Comparison of ENCODE assay signal across 10 mouse cellular contexts in genomic region chrX:136895757-136896156, GRCm38 (mm10). TPM values are rescaled to one million over a fixed set of nuclear protein-coding genes. Genes with fewer than 3 reads are reported as not detected.
DNase-seq lines count a peak whose midpoint lies in the region; ATAC-seq and TF ChIP-seq lines count a peak whose summit lies in the region.
"Had no signal": no experiment of that assay in that cellular context is flagged by ENCODE, and none has a peak within 500 bp of the region (broad histone marks: within the 10 kb centered on the region; RNA-seq: fewer than 3 reads in every experiment).

No protein-coding gene starts in this region.

- DNase-seq in kidney, adult 9 months = peak; percentile 14
- DNase-seq in kidney, adult 18-20 months = no peak
- DNase-seq in CD4-positive helper T cell, adult 2 months (ENCODE audit: low read depth, low spot score) = peak; percentile 2
- peak; percentile 13 for DNase-seq in MN1 (ENCODE audit: low spot score)
- DNase-seq in hindbrain, postnatal 0 days (ENCODE audit: low spot score) = peak; percentile 21
- DNase-seq in right cerebral cortex, postnatal 14 days = peak; percentile 5
- no peak for DNase-seq in ovary, postnatal 14 days (ENCODE audit: low spot score)

- H3K27ac ChIP-seq in hindbrain, postnatal 0 days = no peak overlapping the region
- no peak overlapping the region for H3K27ac ChIP-seq in neural tube, embryonic 15.5 days (replicated peaks)
- H3K27ac ChIP-seq: embryonic facial prominence, embryonic 15.5 days had no signal

- H3K4me2 ChIP-seq in hindbrain, postnatal 0 days (ENCODE audit: low read depth, low read length) = no peak overlapping the region
- H3K4me2 ChIP-seq in neural tube, embryonic 15.5 days = no peak overlapping the region
- H3K4me2 ChIP-seq: embryonic facial prominence, embryonic 15.5 days had no signal

- H3K4me1 ChIP-seq in hindbrain, postnatal 0 days (ENCODE audit: insufficient read depth, low read length) = no peaks in the 10 kb centered on the region
- H3K4me1 ChIP-seq in neural tube, embryonic 15.5 days = no peaks in the 10 kb centered on the region
- H3K4me1 ChIP-seq: embryonic facial prominence, embryonic 15.5 days had no signal

- H3K27me3 ChIP-seq in hindbrain, postnatal 0 days (ENCODE audit: insufficient read depth, low read length) = no peaks in the 10 kb centered on the region
- no peaks in the 10 kb centered on the region for H3K27me3 ChIP-seq in neural tube, embryonic 15.5 days (replicated peaks)
- H3K27me3 ChIP-seq: embryonic facial prominence, embryonic 15.5 days had no signal

- H3K9me3 ChIP-seq in hindbrain, postnatal 0 days (ENCODE audit: low read length) = no peaks in the 10 kb centered on the region
- H3K9me3 ChIP-seq in neural tube, embryonic 15.5 days (replicated peaks) = no peaks in the 10 kb centered on the region
- H3K9me3 ChIP-seq: embryonic facial prominence, embryonic 15.5 days had no signal

- no peak overlapping the region for H3K4me3 ChIP-seq in hindbrain, postnatal 0 days (ENCODE audit: low read length)
- H3K4me3 ChIP-seq in neural tube, embryonic 15.5 days (replicated peaks) = no peak overlapping the region
- H3K4me3 ChIP-seq: embryonic facial prominence, embryonic 15.5 days had no signal

- WGBS in hindbrain, postnatal 0 days = 64% methylated on average over 2 of the region's 2 CpGs
- WGBS in neural tube, embryonic 15.5 days = 46% methylated on average over 2 of the region's 2 CpGs

- H3K36me3 ChIP-seq in hindbrain, postnatal 0 days (ENCODE audit: insufficient read depth, low read length) = no peaks in the 10 kb centered on the region
- no peaks in the 10 kb centered on the region for H3K36me3 ChIP-seq in neural tube, embryonic 15.5 days
- H3K36me3 ChIP-seq: embryonic facial prominence, embryonic 15.5 days had no signal

- ATAC-seq in hindbrain, postnatal 0 days = no peak
- no peak for ATAC-seq in neural tube, embryonic 15.5 days (ENCODE audit: low FRiP score)

- peak; percentile 48 for TF ChIP-seq CTCF in hindbrain, postnatal 0 days (IDR thresholded peaks at IDR 0.05; ENCODE audit: low read depth)

- H3K9ac ChIP-seq in hindbrain, postnatal 0 days (replicated peaks; ENCODE audit: low read length) = no peak overlapping the region
- no peak overlapping the region for H3K9ac ChIP-seq in neural tube, embryonic 15.5 days (replicated peaks)
- H3K9ac ChIP-seq: embryonic facial prominence, embryonic 15.5 days had no signal

RNA-seq across cellular contexts. Expression of gene Rab9b, which starts 27.2 kb away (rescaled TPM):
- 19.9 and 24.9 TPM in 2 replicates for total RNA-seq in hindbrain, postnatal 0 days (2014; rRNA removed)
- 13.3 and 17.3 TPM in 2 replicates for polyA plus RNA-seq in hindbrain, postnatal 0 days (2015; fragmentation: Nextera tagmentation; extraction: Ambion mirVana)
- 22.1 and 22.2 TPM in 2 replicates for polyA plus RNA-seq in neural tube, embryonic 15.5 days (2015; fragmentation: Nextera tagmentation; extraction: Ambion mirVana)

RNA-seq across cellular contexts. Expression of gene H2bfm, which starts 31.4 kb away (rescaled TPM):
- total RNA-seq in hindbrain, postnatal 0 days (2014; rRNA removed) = not detected in 2 replicates
- polyA plus RNA-seq in hindbrain, postnatal 0 days (2015; fragmentation: Nextera tagmentation; extraction: Ambion mirVana) = not detected in 2 replicates
- not detected in 2 replicates for polyA plus RNA-seq in neural tube, embryonic 15.5 days (2015; fragmentation: Nextera tagmentation; extraction: Ambion mirVana)
- polyA plus RNA-seq: embryonic facial prominence, embryonic 15.5 days; limb, embryonic 11.5 days had no signal

Comparison
In these comparisons a context has a peak if more than half of its experiments do, and no peak if none do; other contexts are left out.
1. DNase-seq: peak in kidney, adult 9 months (single experiment), CD4-positive helper T cell, adult 2 months (single experiment), MN1 (single experiment), hindbrain, postnatal 0 days (single experiment) and right cerebral cortex, postnatal 14 days (single experiment); none in kidney, adult 18-20 months (single experiment) and ovary, postnatal 14 days (single experiment).